Mouse (Mus musculus) embryonic facial prominence, embryonic 14.5 days (tissue): Measurements from ENCODE around the gene Znrf3. TPM values are rescaled to one million over a fixed set of nuclear protein-coding genes. Genes with fewer than 3 reads are reported as not detected.
A peak's percentile ranks its signal among the peaks of the same experiment; 100 is the strongest.

ENCODE experiments used
- ATAC-seq: fragments of 200-750 bp; cut with Nextera tagmentation; 2 replicates; pipeline ENCODE4 v1.8.0; 2017; ENCODE audit warnings: low read depth, moderate number of reproducible peaks, moderate TSS enrichment
- DNase-seq: peaks from one replicate; pipeline ENCODE4 v3.0.0-alpha.2; 2015; ENCODE audit warnings: low spot score
- H3K27ac ChIP-seq: fragments of 300-500 bp; sonication (generic); replicated peaks from 2 replicates; pipeline ENCODE4 v1.5.1; 2014; ENCODE audit warnings: low read depth, mild to moderate bottlenecking, low read length, moderate library complexity
- H3K27me3 ChIP-seq: fragments of 300-500 bp; sonication (generic); replicated peaks from 2 replicates; pipeline ENCODE4 v1.6.1; 2014; ENCODE audit warnings: low read length; ENCODE audit not compliant: control insufficient read depth, insufficient read depth
- H3K36me3 ChIP-seq: fragments of 300-500 bp; sonication (generic); 2 replicates; pipeline ENCODE4 v1.6.1; 2014; ENCODE audit warnings: low read length, mixed read lengths; ENCODE audit not compliant: control insufficient read depth, insufficient read depth
- H3K4me1 ChIP-seq: fragments of 300-500 bp; sonication (generic); 2 replicates; pipeline ENCODE4 v1.6.1; 2014; ENCODE audit warnings: antibody characterized with exemption, low read length; ENCODE audit not compliant: control insufficient read depth, insufficient read depth
- H3K4me2 ChIP-seq: fragments of 300-500 bp; sonication (generic); 2 replicates; pipeline ENCODE4 v1.6.1; 2014; ENCODE audit warnings: low read depth, mild to moderate bottlenecking, low read length, moderate library complexity, mixed read lengths
- H3K4me3 ChIP-seq: fragments of 300-500 bp; sonication (generic); 2 replicates; pipeline ENCODE4 v1.5.1; 2014; ENCODE audit warnings: low read depth, mild to moderate bottlenecking, low read length
- H3K9ac ChIP-seq: fragments of 300-500 bp; sonication (generic); 2 replicates; pipeline ENCODE4 v1.6.1; 2014; ENCODE audit warnings: low read depth, mild to moderate bottlenecking, low read length, moderate library complexity, mixed read lengths
- H3K9me3 ChIP-seq: fragments of 300-500 bp; sonication (generic); 2 replicates; pipeline ENCODE4 v1.6.1; 2016; ENCODE audit warnings: low read length; ENCODE audit not compliant: control insufficient read depth
- WGBS: fragments of 180-500 bp; shearing (Covaris S2); extraction: QIAGEN DNeasy Blood & Tissue Kit; methylation state at CpG from one replicate; pipeline ENCODE4 v1.1.7; 2014; 5-methylcytosine and 5-hydroxymethylcytosine counted together
- polyA plus RNA-seq: library from polyadenylated mRNA; unstranded; fragments of >200 nt; fragmentation: Nextera tagmentation; extraction: Ambion mirVana; gene quantifications from 2 replicates; pipeline ENCODE4 v1.2.1, GENCODE M21; 2014

The Znrf3 gene
- polyA plus RNA-seq, 1 experiment from 2014 or later, result 9.2 TPM

DNA sequence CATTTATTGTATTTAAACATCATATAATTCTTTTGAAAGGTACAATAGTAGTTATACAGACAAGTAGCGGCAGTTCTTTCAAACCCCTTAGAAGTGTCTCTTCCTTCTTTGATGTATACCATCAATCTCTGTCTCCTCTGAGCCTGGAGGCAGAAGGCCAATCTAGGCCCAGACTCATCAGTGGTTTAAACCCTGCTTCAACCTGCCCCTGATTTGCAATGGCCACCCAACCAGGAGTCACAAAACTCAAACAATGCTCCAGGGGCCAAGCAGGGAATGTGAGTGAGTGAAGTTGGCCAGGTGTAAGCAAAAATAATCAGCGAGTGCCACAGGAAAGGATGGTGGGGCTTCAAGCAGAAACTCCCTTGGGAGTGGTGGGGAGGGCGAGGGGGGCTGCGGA lies 6.1 kb upstream of the Znrf3 start:
- Histone ChIP-seq H3K36me3 (no peaks in the 10 kb centered on the region), H3K27me3 (no peaks in the 10 kb centered on the region), H3K4me1 (no peaks in the 10 kb centered on the region), H3K9ac (no peak overlapping the region), H3K4me2 (no peak overlapping the region), H3K4me3 (no peak overlapping the region), H3K27ac (no peak overlapping the region), H3K9me3 (no peaks in the 10 kb centered on the region)
- DNase-seq (peak; percentile 54), ATAC-seq (no peak)
- WGBS, result 64% methylated on average over 4 of the region's 4 CpGs

GRCm38 (mm10) chr11:5445452-5445953 lies 856 bp upstream of the Znrf3 start:
- H3K9ac ChIP-seq, result peak overlapping the region; percentile 54
- ATAC-seq, result peak; percentile 19; the same call in 1 of the 2 replicates
- H3K27ac ChIP-seq, result no peak overlapping the region
- no peaks in the 10 kb centered on the region for H3K36me3 ChIP-seq
- WGBS, result 16% methylated on average over 11 of the region's 11 CpGs
- no peaks in the 10 kb centered on the region for H3K9me3 ChIP-seq
- no peaks in the 10 kb centered on the region for H3K27me3 ChIP-seq
- peak; percentile 59 for DNase-seq
- peak overlapping the region; percentile 82 for H3K4me3 ChIP-seq
- H3K4me1 ChIP-seq, result peaks cover 17% of the 10 kb centered on the region; the same call in 1 of the 2 replicates
- H3K4me2 ChIP-seq, result peak overlapping the region; percentile 95

GRCm38 (mm10) chr11:5444234-5444598 lies 431 bp downstream of the Znrf3 start:
- peak overlapping the region; percentile 80 for H3K27ac ChIP-seq
- H3K9me3 ChIP-seq, result no peaks in the 10 kb centered on the region
- ATAC-seq, result peak; percentile 42
- H3K4me3 ChIP-seq, result peak overlapping the region; percentile 82
- DNase-seq, result no peak
- WGBS, result no CpG with 5 or more reads among the region's 57 CpGs
- H3K27me3 ChIP-seq, result no peaks in the 10 kb centered on the region
- H3K36me3 ChIP-seq, result no peaks in the 10 kb centered on the region
- H3K4me1 ChIP-seq, result peaks cover 18% of the 10 kb centered on the region; the same call in 1 of the 2 replicates
- peak overlapping the region; percentile 95 for H3K4me2 ChIP-seq
- H3K9ac ChIP-seq, result peak overlapping the region; percentile 92

- H3K4me1 ChIP-seq, result peaks cover 18% of the 10 kb centered on the region; the same call in 1 of the 2 replicates
- no peaks in the 10 kb centered on the region for H3K9me3 ChIP-seq
- under 1% methylated on average over 31 of the region's 38 CpGs for WGBS
- DNase-seq (no peak), ATAC-seq (peak; percentile 11; the same call in 1 of the 2 replicates)
- peak overlapping the region; percentile 92 for H3K9ac ChIP-seq
- H3K4me2 ChIP-seq, result peak overlapping the region; percentile 95
- peak overlapping the region; percentile 82 for H3K4me3 ChIP-seq
- H3K36me3 ChIP-seq, result no peaks in the 10 kb centered on the region
- H3K27me3 ChIP-seq, result no peaks in the 10 kb centered on the region
- peak overlapping the region; percentile 80 for H3K27ac ChIP-seq
These were observed 975 bp downstream of the Znrf3 start for GRCm38 (mm10) chr11:5443511-5444233.

DNA sequence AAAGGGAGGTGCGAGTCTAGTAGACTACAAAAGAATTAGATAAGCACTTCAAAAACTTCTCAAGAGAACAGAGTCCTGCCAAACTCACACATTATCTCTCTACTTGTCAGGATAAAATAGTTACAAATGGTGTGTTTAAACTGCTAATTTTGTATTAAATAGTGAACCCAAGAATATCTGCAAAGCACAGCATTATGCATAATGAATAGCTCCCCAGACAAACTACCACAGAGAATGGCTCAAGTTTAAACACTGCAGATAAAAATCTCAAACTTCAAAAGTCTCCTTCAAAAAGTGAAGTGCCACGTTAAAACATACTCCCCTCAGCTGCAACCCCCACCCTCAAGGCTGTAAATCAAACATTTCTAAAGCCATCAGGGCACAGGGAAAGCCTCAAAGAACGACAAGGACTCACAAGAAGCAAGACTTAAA lies 2.0 kb downstream of the Znrf3 start:
- Histone ChIP-seq H3K4me1 (peaks cover 18% of the 10 kb centered on the region; the same call in 1 of the 2 replicates), H3K27me3 (no peaks in the 10 kb centered on the region), H3K36me3 (no peaks in the 10 kb centered on the region), H3K4me2 (peak overlapping the region; percentile 95), H3K9me3 (no peaks in the 10 kb centered on the region), H3K4me3 (peak overlapping the region; percentile 82), H3K9ac (peak overlapping the region; percentile 92; the same call in 1 of the 2 replicates), H3K27ac (no peak overlapping the region)
- ATAC-seq (no peak), DNase-seq (no peak)
- WGBS, result 30% methylated on average over 3 of the region's 3 CpGs

GRCm38 (mm10) chr11:5437646-5438045 lies 7.0 kb downstream of the Znrf3 start:
- H3K27me3 ChIP-seq, result no peaks in the 10 kb centered on the region

DNA sequence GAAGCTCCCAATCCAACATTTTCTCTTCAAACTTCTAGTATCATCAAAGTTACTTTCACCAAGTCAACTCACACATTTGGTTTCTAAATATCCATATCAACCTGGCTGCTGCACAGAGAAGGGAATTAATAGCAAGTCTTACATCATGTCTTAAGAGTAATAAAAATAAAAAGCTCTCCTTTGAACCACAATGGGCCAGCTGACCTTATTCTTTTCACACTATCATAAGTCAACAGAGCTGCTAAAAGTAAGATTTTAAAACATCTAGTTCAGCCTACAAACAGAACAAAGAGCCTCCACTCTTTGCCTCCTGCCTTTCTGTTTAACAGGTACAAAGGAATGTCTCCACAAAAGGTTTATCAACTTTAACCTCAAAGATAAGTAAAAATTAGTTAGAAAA lies 7.7 kb downstream of the Znrf3 start:
- no peak overlapping the region for H3K27ac ChIP-seq
- H3K4me3 ChIP-seq, result no peak overlapping the region
- DNase-seq (no peak), ATAC-seq (no peak)
- H3K4me2 ChIP-seq, result no peak overlapping the region
- H3K27me3 ChIP-seq, result no peaks in the 10 kb centered on the region
- H3K9ac ChIP-seq, result no peak overlapping the region
- H3K4me1 ChIP-seq, result peaks cover 20% of the 10 kb centered on the region
- H3K9me3 ChIP-seq, result no peaks in the 10 kb centered on the region
- no peaks in the 10 kb centered on the region for H3K36me3 ChIP-seq

More at GRCm38 (mm10) chr11:5437646-5438045, 7.0 kb downstream of the Znrf3 start:
- Histone ChIP-seq H3K27ac (no peak overlapping the region), H3K36me3 (no peaks in the 10 kb centered on the region), H3K4me3 (no peak overlapping the region), H3K9me3 (no peaks in the 10 kb centered on the region), H3K4me2 (no peak overlapping the region), H3K4me1 (peaks cover 21% of the 10 kb centered on the region), H3K9ac (no peak overlapping the region)
- no peak for DNase-seq
- WGBS, result 84% methylated on average over 2 of the region's 2 CpGs
- ATAC-seq, result no peak

- Histone ChIP-seq H3K9me3 (no peaks in the 10 kb centered on the region), H3K27ac (no peak overlapping the region), H3K36me3 (no peaks in the 10 kb centered on the region), H3K27me3 (no peaks in the 10 kb centered on the region), H3K9ac (no peak overlapping the region), H3K4me1 (peaks cover 23% of the 10 kb centered on the region), H3K4me2 (no peak overlapping the region), H3K4me3 (no peak overlapping the region)
- WGBS, result 97% methylated on average over 1 of the region's 1 CpGs
- ATAC-seq (no peak), DNase-seq (no peak)
These were observed 9.2 kb downstream of the Znrf3 start for GRCm38 (mm10) chr11:5435493-5435892.

DNA sequence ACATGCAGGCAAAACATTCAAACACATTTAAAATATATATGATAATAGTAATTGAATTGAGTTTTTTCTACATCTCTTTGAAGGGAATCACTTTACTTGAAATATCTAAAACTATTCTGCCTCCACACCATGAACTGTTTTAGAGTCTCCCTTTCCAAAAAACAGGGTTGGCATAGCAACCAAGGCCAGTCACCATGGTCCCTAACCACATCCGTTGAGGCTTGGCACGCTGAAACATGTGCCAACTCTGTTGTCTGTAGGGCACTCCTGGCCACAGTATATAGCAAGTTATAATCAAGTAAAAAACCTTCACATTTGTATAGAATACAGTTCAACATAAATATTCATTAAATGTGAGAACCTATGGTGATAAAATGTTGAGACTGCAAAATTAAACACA lies 12.3 kb downstream of the Znrf3 start:
- 71% methylated on average over 2 of the region's 2 CpGs for WGBS

More for the DNA sequence above, 12.3 kb downstream of the Znrf3 start:
- Histone ChIP-seq H3K27me3 (no peaks in the 10 kb centered on the region), H3K4me3 (no peak overlapping the region), H3K36me3 (no peaks in the 10 kb centered on the region), H3K4me1 (peaks cover 22% of the 10 kb centered on the region), H3K27ac (no peak overlapping the region), H3K4me2 (no peak overlapping the region), H3K9ac (no peak overlapping the region), H3K9me3 (no peaks in the 10 kb centered on the region)
- DNase-seq, result peak; percentile 58
- ATAC-seq, result no peak; the same call in 1 of the 2 replicates
